Mouse (Mus musculus) liver, adult 2 months (tissue): ENCODE measurements around the gene Fanci. TPM values are rescaled to one million over a fixed set of nuclear protein-coding genes. Genes with fewer than 3 reads are reported as not detected.

ENCODE experiments used
- DNase-seq: peaks from one replicate; pipeline ENCODE4 v3.0.0-alpha.2; 2011; ENCODE audit warnings: low read depth, low spot score; ENCODE audit errors: extremely low read depth
- H3K27ac ChIP-seq: fragments of 200-500 bp; replicated peaks from 2 replicates; pipeline ENCODE4 v1.5.1; 2012; ENCODE audit warnings: low read depth, mild to moderate bottlenecking, control low read depth, inconsistent platforms, low read length; ENCODE audit not compliant: insufficient read depth
- H3K27me3 ChIP-seq: fragments of 200-500 bp; 2 replicates; pipeline ENCODE4 v1.6.1; 2012; ENCODE audit warnings: mild to moderate bottlenecking, moderate library complexity, low read length, inconsistent platforms; ENCODE audit not compliant: control insufficient read depth, insufficient read depth
- H3K36me3 ChIP-seq: fragments of 200-500 bp; 2 replicates; pipeline ENCODE4 v1.6.1; 2012; ENCODE audit warnings: low read length, inconsistent platforms; ENCODE audit not compliant: control insufficient read depth, insufficient read depth
- H3K4me1 ChIP-seq: fragments of 200-500 bp; 2 replicates; pipeline ENCODE4 v1.6.1; 2011; ENCODE audit warnings: low read length; ENCODE audit not compliant: control insufficient read depth, insufficient read depth
- H3K4me3 ChIP-seq: fragments of 200-500 bp; 2 replicates; pipeline ENCODE4 v1.5.1; 2011; ENCODE audit warnings: low read depth, mild to moderate bottlenecking, control low read depth, low read length, moderate library complexity; ENCODE audit not compliant: insufficient read depth
- H3K79me2 ChIP-seq: fragments of 200-500 bp; 2 replicates; pipeline ENCODE4 v1.6.1; 2012; ENCODE audit warnings: inconsistent platforms, mild to moderate bottlenecking, low read length, moderate library complexity; ENCODE audit not compliant: control insufficient read depth, insufficient read depth
- H3K9ac ChIP-seq: fragments of 200-500 bp; 2 replicates; pipeline ENCODE4 v1.6.1; 2012; ENCODE audit warnings: low read depth, mild to moderate bottlenecking, control low read depth, inconsistent platforms, low read length
- CTCF ChIP-seq: fragments of 200-500 bp; IDR thresholded peaks from 2 replicates; pipeline ENCODE4 v1.5.1; 2011; ENCODE audit warnings: low read depth, low read length, control low read depth
- POLR2A ChIP-seq: fragments of 200-500 bp; IDR thresholded peaks from 2 replicates; pipeline ENCODE4 v1.6.1; 2011; ENCODE audit warnings: low read length, control low read depth; ENCODE audit not compliant: insufficient read depth; ENCODE audit errors: extremely low read depth
- WGBS: fragments of 180-500 bp; shearing (Covaris S2); methylation state at CpG from one replicate; pipeline ENCODE4 v1.1.7; 2018; 5-methylcytosine and 5-hydroxymethylcytosine counted together
- polyA plus RNA-seq: library from polyadenylated mRNA; depleted of rRNA; stranded (reverse); fragments of >200 nt; gene quantifications from 2 replicates; pipeline ENCODE4 v1.2.3, GENCODE M21; 2012; rRNA removed
- total RNA-seq: library from RNA; depleted of rRNA; stranded (reverse); fragments of >200 nt; gene quantifications from 2 replicates; pipeline ENCODE4 v1.2.3, GENCODE M21; 2014; rRNA removed

Gene Fanci
- total and polyA plus RNA-seq, 2 experiments = 0.02 to 0.18 TPM

GRCm38 (mm10) chr7:79496816-79497328, 105.1 kb downstream of the Fanci start:
- no peaks in the 10 kb centered on the region for H3K4me1 ChIP-seq
- DNase-seq = no peak
- no peaks in the 10 kb centered on the region for H3K36me3 ChIP-seq
- no peak for TF ChIP-seq POLR2A
- no peak for TF ChIP-seq CTCF
- H3K9ac ChIP-seq = no peak overlapping the region
- 22% methylated on average over 9 of the region's 9 CpGs for WGBS
- peaks cover 14% of the 10 kb centered on the region; the same call in 1 of the 2 replicates for H3K27me3 ChIP-seq
- no peak overlapping the region for H3K4me3 ChIP-seq
- H3K27ac ChIP-seq = no peak overlapping the region
- H3K79me2 ChIP-seq = no peaks in the 10 kb centered on the region

GRCm38 (mm10) chr7:79497701-79498115, 106.0 kb downstream of the Fanci start:
- WGBS = 14% methylated on average over 20 of the region's 20 CpGs
- no peaks in the 10 kb centered on the region for H3K4me1 ChIP-seq
- peaks cover 14% of the 10 kb centered on the region; the same call in 1 of the 2 replicates for H3K27me3 ChIP-seq
- DNase-seq = no peak
- no peak overlapping the region for H3K4me3 ChIP-seq
- H3K79me2 ChIP-seq = no peaks in the 10 kb centered on the region
- TF ChIP-seq CTCF = no peak
- no peak for TF ChIP-seq POLR2A
- no peaks in the 10 kb centered on the region for H3K36me3 ChIP-seq
- no peak overlapping the region for H3K9ac ChIP-seq
- H3K27ac ChIP-seq = no peak overlapping the region

DNA sequence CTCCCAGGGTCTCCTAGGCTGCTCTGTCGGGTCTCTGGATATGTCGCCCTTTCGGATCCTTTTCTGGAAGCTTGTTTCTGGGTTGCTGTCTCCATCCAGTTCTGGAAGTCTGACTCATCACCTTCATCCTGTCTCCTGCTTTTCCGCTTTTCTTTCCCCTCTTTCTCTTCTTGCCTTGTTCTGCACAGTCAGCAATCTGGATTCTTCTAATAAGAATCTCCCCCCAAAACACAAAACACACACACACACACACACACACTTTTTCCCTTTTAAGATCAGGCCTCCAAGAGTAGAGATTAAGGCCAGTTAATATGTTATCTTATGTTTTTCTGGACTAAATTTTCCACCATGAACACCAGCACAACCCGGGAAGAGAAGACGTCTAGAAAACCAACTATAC, 106.6 kb downstream of the Fanci start:
- no peak overlapping the region for H3K4me3 ChIP-seq
- H3K4me1 ChIP-seq = no peaks in the 10 kb centered on the region
- TF ChIP-seq POLR2A (no peak), CTCF (no peak)
- H3K27ac ChIP-seq = no peak overlapping the region
- peaks cover 14% of the 10 kb centered on the region; the same call in 1 of the 2 replicates for H3K27me3 ChIP-seq
- no peaks in the 10 kb centered on the region for H3K79me2 ChIP-seq
- H3K36me3 ChIP-seq = no peaks in the 10 kb centered on the region
- no peak overlapping the region for H3K9ac ChIP-seq
- WGBS = 9% methylated on average over 6 of the region's 6 CpGs
- no peak for DNase-seq

DNA sequence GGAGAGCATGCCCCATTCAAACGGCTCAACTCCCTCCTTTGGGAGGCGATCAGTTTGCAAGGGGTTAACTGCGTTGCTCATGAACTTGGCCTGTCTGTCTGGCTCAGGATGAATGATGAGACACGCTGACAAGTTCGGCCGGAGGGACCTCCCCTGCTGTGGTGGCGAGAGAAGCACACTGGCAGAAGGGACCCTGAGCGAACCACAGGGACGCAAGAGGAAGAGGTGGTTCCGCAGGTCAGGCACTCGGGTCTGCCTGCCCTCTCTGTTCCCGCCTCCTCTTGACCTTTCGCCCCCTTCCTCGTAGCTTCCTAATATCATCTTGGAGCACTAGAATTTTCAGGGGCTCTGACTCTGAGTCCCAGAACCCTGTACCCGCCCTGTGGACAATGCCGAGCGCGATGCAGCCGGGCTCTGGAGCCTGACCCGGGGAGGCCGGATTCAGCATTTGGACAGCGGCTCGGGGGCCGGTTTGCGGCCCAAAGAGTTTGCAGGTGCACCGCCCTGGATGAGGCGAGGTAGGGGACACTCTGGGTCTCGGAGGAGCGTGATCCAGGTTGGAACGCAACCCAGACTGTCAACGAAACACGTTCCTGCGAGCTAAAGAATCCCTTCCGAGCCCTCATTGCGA, 107.4 kb downstream of the Fanci start:
- Histone ChIP-seq H3K4me3 (no peak overlapping the region), H3K4me1 (no peaks in the 10 kb centered on the region), H3K27me3 (peaks cover 16% of the 10 kb centered on the region; the same call in 1 of the 2 replicates), H3K79me2 (no peaks in the 10 kb centered on the region), H3K36me3 (no peaks in the 10 kb centered on the region), H3K9ac (no peak overlapping the region), H3K27ac (no peak overlapping the region)
- no peak for DNase-seq
- 4% methylated on average over 35 of the region's 35 CpGs for WGBS
- TF ChIP-seq CTCF (no peak), POLR2A (no peak)

Other genes with a start within 250 kb of the Fanci start
- gene Mfge8, start 242.9 kb upstream of the Fanci start, total RNA-seq = 12.2 and 17.5 TPM in 2 replicates
- 13.9 and 20.4 TPM in 2 replicates for gene Mfge8, start 242.9 kb upstream of the Fanci start, polyA plus RNA-seq
- 51.2 and 95.1 TPM in 2 replicates for gene Abhd2, start 118.7 kb upstream of the Fanci start, total RNA-seq
- gene Abhd2, start 118.7 kb upstream of the Fanci start, polyA plus RNA-seq = 46.4 and 99.1 TPM in 2 replicates
- not detected in 2 replicates for gene Rlbp1, start 4.9 kb upstream of the Fanci start, total RNA-seq
- gene Rlbp1, start 4.9 kb upstream of the Fanci start, polyA plus RNA-seq = not detected in 2 replicates
- 28.9 and 39.6 TPM in 2 replicates for gene Polg, start 74.4 kb downstream of the Fanci start, total RNA-seq
- gene Polg, start 74.4 kb downstream of the Fanci start, polyA plus RNA-seq = 26.8 and 31.9 TPM in 2 replicates
- not detected in 2 replicates for gene Rhcg, start 225.7 kb downstream of the Fanci start, total RNA-seq
- gene Rhcg, start 225.7 kb downstream of the Fanci start, polyA plus RNA-seq = not detected in 2 replicates